Mouse (Mus musculus): ENCODE data around the gene Tiam1. TPM values are rescaled to one million over a fixed set of nuclear protein-coding genes. Genes with fewer than 3 reads are reported as not detected.
A peak's percentile ranks its signal among the peaks of the same experiment; 100 is the strongest.

Tiam1 gene
- total RNA-seq, 2 experiments from 2014 or later = 14.7 to 18.2 TPM

GRCm38 (mm10) chr16:90143416-90143759, 181 bp downstream of the Tiam1 start:
- DNase-seq = no peak

- DNase-seq = peak; percentile 33
Measured at GRCm38 (mm10) chr16:90142574-90143415, 774 bp downstream of the Tiam1 start.

GRCm38 (mm10) chr16:90142247-90142573, 1.4 kb downstream of the Tiam1 start:
- DNase-seq = peak; percentile 19

GRCm38 (mm10) chr16:90141556-90141955, 2.0 kb downstream of the Tiam1 start:
- DNase-seq = no peak

- DNase-seq = no peak
Measured at GRCm38 (mm10) chr16:90140571-90140970, 3.0 kb downstream of the Tiam1 start.

- no peak for DNase-seq
Measured at GRCm38 (mm10) chr16:90139696-90140095, 3.9 kb downstream of the Tiam1 start.

GRCm38 (mm10) chr16:90138151-90138550, 5.4 kb downstream of the Tiam1 start:
- DNase-seq = no peak

GRCm38 (mm10) chr16:90137175-90137574, 6.4 kb downstream of the Tiam1 start:
- no peak for DNase-seq

GRCm38 (mm10) chr16:90135580-90135979, 8.0 kb downstream of the Tiam1 start:
- no peak for DNase-seq

- DNase-seq = no peak
Measured at GRCm38 (mm10) chr16:90134351-90134750, 9.2 kb downstream of the Tiam1 start.

- no peak for DNase-seq
Measured at GRCm38 (mm10) chr16:90132816-90133215, 10.8 kb downstream of the Tiam1 start.

GRCm38 (mm10) chr16:90132331-90132730, 11.2 kb downstream of the Tiam1 start:
- DNase-seq = no peak

- no peak for DNase-seq
Measured at GRCm38 (mm10) chr16:90128817-90129587, 14.6 kb downstream of the Tiam1 start.

- DNase-seq = no peak
Measured at GRCm38 (mm10) chr16:90128361-90128760, 15.2 kb downstream of the Tiam1 start.

- no peak for DNase-seq
Measured at GRCm38 (mm10) chr16:90125318-90126314, 18.0 kb downstream of the Tiam1 start.

- DNase-seq = no peak
Measured at GRCm38 (mm10) chr16:90123091-90123490, 20.5 kb downstream of the Tiam1 start.

GRCm38 (mm10) chr16:90122439-90122838, 21.1 kb downstream of the Tiam1 start:
- DNase-seq = no peak

- peak; percentile 46 for DNase-seq
Measured at GRCm38 (mm10) chr16:90121799-90122198, 21.8 kb downstream of the Tiam1 start.

GRCm38 (mm10) chr16:90119969-90120368, 23.6 kb downstream of the Tiam1 start:
- no peak for DNase-seq

GRCm38 (mm10) chr16:90116637-90117182, 26.9 kb downstream of the Tiam1 start:
- no peak for DNase-seq

- no peak for DNase-seq
Measured at GRCm38 (mm10) chr16:90112577-90113155, 30.9 kb downstream of the Tiam1 start.

- DNase-seq = no peak
Measured at GRCm38 (mm10) chr16:90109500-90109899, 34.1 kb downstream of the Tiam1 start.
